Mouse (Mus musculus) liver, postnatal 0 days (tissue): ENCODE data around the gene Psd. TPM values are rescaled to one million over a fixed set of nuclear protein-coding genes. Genes with fewer than 3 reads are reported as not detected.

Experiments
- ATAC-seq: fragments of 200-750 bp; cut with Nextera tagmentation; 2 replicates; pipeline ENCODE4 v1.8.0; 2017; ENCODE audit warnings: mild to moderate bottlenecking, moderate library complexity
- DNase-seq: peaks from one replicate; pipeline ENCODE4 v3.0.0-alpha.2; 2016
- H3K27ac ChIP-seq: fragments of 300-500 bp; sonication (generic); 2 replicates; pipeline ENCODE4 v1.5.1; 2014; ENCODE audit warnings: antibody characterized with exemption, moderate library complexity, mild to moderate bottlenecking, low read depth
- H3K27me3 ChIP-seq: fragments of 300-500 bp; sonication (generic); 2 replicates; pipeline ENCODE4 v1.6.1; 2014; ENCODE audit warnings: low read length, control low read depth, mixed read lengths; ENCODE audit not compliant: insufficient read depth
- H3K36me3 ChIP-seq: fragments of 300-500 bp; sonication (generic); replicated peaks from 2 replicates; pipeline ENCODE4 v1.6.1; 2014; ENCODE audit warnings: mild to moderate bottlenecking, control low read depth, low read length, moderate library complexity, mixed read lengths; ENCODE audit not compliant: insufficient read depth
- H3K4me1 ChIP-seq: fragments of 300-500 bp; sonication (generic); 2 replicates; pipeline ENCODE4 v1.6.1; 2014; ENCODE audit warnings: antibody characterized with exemption, mild to moderate bottlenecking, control low read depth; ENCODE audit not compliant: insufficient read depth
- H3K4me2 ChIP-seq: fragments of 300-500 bp; sonication (generic); 2 replicates; pipeline ENCODE4 v1.6.1; 2014; ENCODE audit warnings: low read depth, mild to moderate bottlenecking, low read length, moderate library complexity, mixed read lengths
- H3K4me3 ChIP-seq: fragments of 300-500 bp; sonication (generic); 2 replicates; pipeline ENCODE4 v1.5.1; 2014; ENCODE audit warnings: low read depth, low read length
- H3K9ac ChIP-seq: fragments of 300-500 bp; sonication (generic); replicated peaks from 2 replicates; pipeline ENCODE4 v1.6.1; 2014; ENCODE audit warnings: mild to moderate bottlenecking, moderate library complexity
- H3K9me3 ChIP-seq: fragments of 300-500 bp; sonication (generic); 2 replicates; pipeline ENCODE4 v1.6.1; 2016; ENCODE audit warnings: mild to moderate bottlenecking, control low read depth, low read length, mixed read lengths
- CTCF ChIP-seq: sonication (generic); IDR thresholded peaks from 2 replicates; pipeline ENCODE4 v1.5.1; 2016; ENCODE audit warnings: antibody characterized with exemption, low read depth
- EP300 ChIP-seq: IDR thresholded peaks from 2 replicates; pipeline ENCODE4 v1.6.1; 2016; ENCODE audit warnings: antibody characterized with exemption, low read depth, mild to moderate bottlenecking
- WGBS: fragments of 180-500 bp; shearing (Covaris S2); extraction: QIAGEN DNeasy Blood & Tissue Kit; methylation state at CpG from one replicate; pipeline ENCODE4 v1.1.7; 2014; ENCODE audit not compliant: insufficient replicate concordance; 5-methylcytosine and 5-hydroxymethylcytosine counted together
- microRNA counts: library from miRNA; unstranded; fragments of <30 nt; microRNA quantifications from one replicate; lab custom pipeline; 2015
- microRNA-seq: library from miRNA; unstranded; fragments of <30 nt; microRNA quantifications from one replicate; pipeline ENCODE4, GENCODE M21; 2016
- polyA plus RNA-seq: library from polyadenylated mRNA; unstranded; fragments of >200 nt; fragmentation: Nextera tagmentation; extraction: Ambion mirVana; gene quantifications from 2 replicates; pipeline ENCODE4 v1.2.1, GENCODE M21; 2015

Psd gene
- polyA plus RNA-seq, 1 experiment from 2014 or later, result 2.0 TPM

- Histone ChIP-seq H3K4me3 (no peak overlapping the region), H3K27me3 (no peaks in the 10 kb centered on the region), H3K4me2 (no peak overlapping the region), H3K4me1 (no peaks in the 10 kb centered on the region), H3K9me3 (no peaks in the 10 kb centered on the region), H3K27ac (no peak overlapping the region), H3K9ac (no peak overlapping the region), H3K36me3 (peaks cover 43% of the 10 kb centered on the region)
- TF ChIP-seq CTCF (no peak), EP300 (no peak)
- DNase-seq, result no peak
- ATAC-seq, result no peak
- WGBS, result 71% methylated on average over 7 of the region's 7 CpGs
These were observed 41.3 kb downstream of the Psd start for GRCm38 (mm10) chr19:46285631-46286030.

- WGBS, result 86% methylated on average over 4 of the region's 4 CpGs
- ATAC-seq, result no peak
- peaks cover 48% of the 10 kb centered on the region for H3K36me3 ChIP-seq
These were observed 42.3 kb downstream of the Psd start for GRCm38 (mm10) chr19:46284686-46285085.

DNA sequence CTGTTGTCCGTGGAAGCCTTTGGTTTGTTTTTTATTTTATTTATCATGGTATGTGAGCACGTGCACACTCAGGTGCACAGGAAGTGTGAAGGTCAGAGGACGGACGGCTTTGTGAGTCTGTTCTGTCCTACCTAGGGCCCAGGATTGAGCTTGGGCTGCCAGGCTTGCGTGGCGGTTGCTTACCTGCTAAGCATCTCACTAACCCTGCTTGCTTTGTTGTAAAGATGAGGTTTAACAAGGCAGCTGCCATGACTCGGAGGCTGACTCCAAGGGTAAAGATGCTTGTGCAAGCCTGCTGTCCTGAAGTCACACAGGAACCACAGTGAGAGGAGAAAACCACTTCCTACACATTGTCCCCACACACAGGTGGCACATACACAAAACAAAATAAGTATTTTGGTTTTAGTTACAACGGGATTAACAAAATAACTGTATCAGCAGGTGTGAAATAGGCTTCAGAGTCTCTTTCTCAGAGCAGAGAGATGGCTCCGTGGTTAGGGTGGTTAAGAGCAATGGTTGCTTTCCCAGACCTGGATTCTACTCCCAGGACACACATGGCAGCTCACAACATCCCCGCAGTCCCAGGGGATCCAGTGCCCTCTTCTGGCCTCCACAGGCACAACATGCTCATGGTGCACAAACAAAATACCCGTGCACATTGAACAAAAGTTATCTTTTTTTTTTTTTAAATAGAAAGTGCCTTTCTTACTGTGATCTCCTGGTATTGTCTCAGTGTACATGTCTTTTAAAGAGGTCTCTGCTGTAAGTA lies 44.7 kb downstream of the Psd start:
- no peaks in the 10 kb centered on the region for H3K9me3 ChIP-seq
- no peak for DNase-seq
- no peaks in the 10 kb centered on the region for H3K27me3 ChIP-seq
- peaks cover 57% of the 10 kb centered on the region for H3K36me3 ChIP-seq
- H3K27ac ChIP-seq, result no peak overlapping the region
- H3K4me2 ChIP-seq, result no peak overlapping the region
- WGBS, result 87% methylated on average over 11 of the region's 11 CpGs
- TF ChIP-seq CTCF (0 out of 2 replicates have a peak, but pooled peaks have one; percentile 22), EP300 (no peak)
- no peaks in the 10 kb centered on the region for H3K4me1 ChIP-seq
- no peak overlapping the region for H3K4me3 ChIP-seq
- H3K9ac ChIP-seq, result no peak overlapping the region
- no peak for ATAC-seq

More at GRCm38 (mm10) chr19:46284686-46285085, 42.3 kb downstream of the Psd start:
- Histone ChIP-seq H3K4me1 (no peaks in the 10 kb centered on the region), H3K4me3 (no peak overlapping the region), H3K4me2 (no peak overlapping the region), H3K27ac (no peak overlapping the region), H3K27me3 (no peaks in the 10 kb centered on the region), H3K9ac (no peak overlapping the region), H3K9me3 (no peaks in the 10 kb centered on the region)
- TF ChIP-seq CTCF (no peak), EP300 (no peak)
- DNase-seq, result no peak

DNA sequence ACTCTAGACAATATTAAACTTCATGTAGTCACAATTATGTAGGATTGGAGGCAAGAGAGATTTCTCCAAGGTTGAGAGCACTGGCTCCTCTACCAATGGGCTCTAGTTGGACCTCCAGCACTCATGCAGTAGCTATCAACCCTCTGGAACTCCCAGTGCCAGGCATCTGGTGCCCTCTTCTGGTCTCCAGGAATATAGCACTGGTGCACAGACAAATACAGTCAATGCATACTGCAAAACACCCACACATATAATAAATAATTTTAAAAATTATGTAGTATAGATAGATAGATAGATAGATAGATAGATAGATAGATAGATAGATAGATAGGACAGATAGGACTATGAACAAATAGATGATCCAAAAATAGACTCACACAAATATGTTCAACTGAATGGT lies 51.6 kb downstream of the Psd start:
- H3K9ac ChIP-seq, result no peak overlapping the region
- H3K4me1 ChIP-seq, result no peaks in the 10 kb centered on the region
- peak; percentile 65 for TF ChIP-seq CTCF
- TF ChIP-seq EP300, result no peak
- peaks cover 49% of the 10 kb centered on the region for H3K36me3 ChIP-seq
- H3K9me3 ChIP-seq, result no peaks in the 10 kb centered on the region
- H3K27me3 ChIP-seq, result no peaks in the 10 kb centered on the region
- H3K4me3 ChIP-seq, result no peak overlapping the region
- no peak for DNase-seq
- ATAC-seq, result no peak
- H3K27ac ChIP-seq, result no peak overlapping the region
- H3K4me2 ChIP-seq, result no peak overlapping the region

DNA sequence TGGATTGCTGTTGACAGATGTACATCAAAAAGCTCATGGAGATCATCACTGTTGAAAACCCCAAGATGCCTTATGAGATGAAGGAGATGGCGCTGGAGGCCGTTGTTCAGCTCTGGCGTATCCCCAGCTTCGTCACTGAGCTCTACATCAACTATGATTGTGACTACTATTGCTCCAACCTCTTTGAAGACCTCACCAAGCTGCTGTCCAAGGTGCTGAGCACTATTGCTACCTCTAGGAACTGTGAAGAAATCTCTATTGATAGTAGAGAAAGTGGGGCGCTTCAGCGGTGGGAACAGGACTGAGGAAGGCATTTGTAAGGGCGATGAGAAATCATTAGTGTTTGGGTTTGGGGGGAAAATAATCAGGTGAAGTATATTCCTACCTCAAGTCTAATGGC lies 62.2 kb downstream of the Psd start:
- Histone ChIP-seq H3K27me3 (no peaks in the 10 kb centered on the region), H3K36me3 (peaks cover 78% of the 10 kb centered on the region), H3K4me3 (no peak overlapping the region), H3K9ac (no peak overlapping the region), H3K4me1 (no peaks in the 10 kb centered on the region), H3K27ac (no peak overlapping the region), H3K4me2 (no peak overlapping the region), H3K9me3 (no peaks in the 10 kb centered on the region)
- DNase-seq (no peak), ATAC-seq (no peak)
- WGBS, result 91% methylated on average over 7 of the region's 7 CpGs
- TF ChIP-seq CTCF (no peak), EP300 (no peak)

MicroRNAs within 50 kb of the gene (microRNA counts, 519-probe panel; counts per million panel counts)
- microRNA mmu-miR-146b (lab: Ali Mortazavi, UCI), result 1,154 counts per million, percentile 7 among the panel's probes with 10 or more counts

Small RNA genes within 50 kb of the gene (microRNA-seq; reads per million reads assigned to microRNA genes)
- gene Mir146b, result 2.4 reads per million

Other genes starting within 250 kb of the Psd start
- 0.24 and 0.26 TPM in 2 replicates for gene Elovl3, start 195.3 kb downstream of the Psd start, polyA plus RNA-seq
- 0.19 TPM in 1 of 2 replicates, not detected in the other for gene Pitx3, start 178.8 kb downstream of the Psd start, polyA plus RNA-seq
- 9.8 and 12.0 TPM in 2 replicates for gene Gbf1, start 174.6 kb downstream of the Psd start, polyA plus RNA-seq
- 2.9 and 3.5 TPM in 2 replicates for gene Nfkb2, start 22.8 kb downstream of the Psd start, polyA plus RNA-seq
- 8.6 and 8.8 TPM in 2 replicates for gene Fbxl15, start 1.0 kb upstream of the Psd start, polyA plus RNA-seq
- 52.4 and 53.8 TPM in 2 replicates for gene Cuedc2, start 11.5 kb upstream of the Psd start, polyA plus RNA-seq
- gene Mfsd13a, start 14.0 kb upstream of the Psd start, polyA plus RNA-seq, result 3.4 and 3.9 TPM in 2 replicates
- gene 2310034G01Rik, start 23.1 kb upstream of the Psd start, polyA plus RNA-seq, result 0.75 and 1.0 TPM in 2 replicates
- gene Actr1a, start 68.6 kb upstream of the Psd start, polyA plus RNA-seq, result 31.8 and 35.4 TPM in 2 replicates
- gene Sufu, start 69.7 kb upstream of the Psd start, polyA plus RNA-seq, result 3.7 and 3.8 TPM in 2 replicates
- 7.9 and 9.8 TPM in 2 replicates for gene Trim8, start 174.5 kb upstream of the Psd start, polyA plus RNA-seq
- 17.0 and 17.1 TPM in 2 replicates for gene Arl3, start 246.0 kb upstream of the Psd start, polyA plus RNA-seq
- 63.0 and 63.4 TPM in 2 replicates for gene Sfxn2, start 246.2 kb upstream of the Psd start, polyA plus RNA-seq